Mouse (Mus musculus): Measurements from ENCODE around the gene Fam135a. TPM values are rescaled to one million over a fixed set of nuclear protein-coding genes. Genes with fewer than 3 reads are reported as not detected.

Fam135a gene
- polyA plus RNA-seq (2015; fragmentation: Nextera tagmentation; extraction: Ambion mirVana), result 33.7 and 37.7 TPM in 2 replicates

- WGBS, result 1% methylated on average over 87 of the region's 88 CpGs
- no peaks in the 10 kb centered on the region for H3K36me3 ChIP-seq
- peak within 1 kb of the TSS; percentile 85 for H3K4me3 ChIP-seq (replicated peaks)
- H3K4me2 ChIP-seq (replicated peaks), result peak within 1 kb of the TSS; percentile 70
- no peaks in the 10 kb centered on the region for H3K9me3 ChIP-seq (replicated peaks)
- peak within 1 kb of the TSS; percentile 78 for H3K27ac ChIP-seq (replicated peaks)
- ATAC-seq (ENCODE audit: insufficient number of reproducible peaks, low FRiP score, low TSS enrichment, low read depth), result peak; percentile 94
- no peaks in the 10 kb centered on the region for H3K27me3 ChIP-seq
- H3K9ac ChIP-seq, result peak within 1 kb of the TSS; percentile 84
- H3K4me1 ChIP-seq, result 0 out of 2 replicates have a peak, but pooled peaks cover 3% of the 10 kb centered on the region
Measured at GRCm38 (mm10) chr1:24099926-24100869, at the start of gene Fam135a. Fam135a (minus strand) TSS chr1:24100341.

GRCm38 (mm10) chr1:24143504-24143903 is 43.4 kb upstream of the Fam135a start:
- 79% methylated on average over 8 of the region's 8 CpGs for WGBS
- Histone ChIP-seq H3K36me3 (no peaks in the 10 kb centered on the region), H3K27me3 (no peaks in the 10 kb centered on the region), H3K4me1 (no peaks in the 10 kb centered on the region), H3K9ac (no peak overlapping the region), H3K9me3 (replicated peaks) (no peaks in the 10 kb centered on the region), H3K4me2 (replicated peaks) (no peak overlapping the region), H3K4me3 (replicated peaks) (no peak overlapping the region), H3K27ac (replicated peaks) (no peak overlapping the region)
- no peak for ATAC-seq (ENCODE audit: insufficient number of reproducible peaks, low FRiP score, low TSS enrichment, low read depth)

- 81% methylated on average over 6 of the region's 6 CpGs for WGBS
- Histone ChIP-seq H3K36me3 (no peaks in the 10 kb centered on the region), H3K9ac (no peak overlapping the region), H3K27ac (replicated peaks) (no peak overlapping the region), H3K4me3 (replicated peaks) (no peak overlapping the region), H3K4me1 (no peaks in the 10 kb centered on the region), H3K27me3 (no peaks in the 10 kb centered on the region), H3K4me2 (replicated peaks) (no peak overlapping the region), H3K9me3 (replicated peaks) (no peaks in the 10 kb centered on the region)
- ATAC-seq (ENCODE audit: insufficient number of reproducible peaks, low FRiP score, low TSS enrichment, low read depth), result no peak
Measured at GRCm38 (mm10) chr1:24140555-24140954, 40.4 kb upstream of the Fam135a start.

- Histone ChIP-seq H3K27ac (replicated peaks) (no peak overlapping the region), H3K36me3 (no peaks in the 10 kb centered on the region), H3K4me3 (replicated peaks) (no peak overlapping the region), H3K27me3 (no peaks in the 10 kb centered on the region), H3K4me1 (no peaks in the 10 kb centered on the region), H3K9ac (no peak overlapping the region), H3K4me2 (replicated peaks) (no peak overlapping the region), H3K9me3 (replicated peaks) (no peaks in the 10 kb centered on the region)
- no peak for ATAC-seq (ENCODE audit: insufficient number of reproducible peaks, low FRiP score, low TSS enrichment, low read depth)
- 10% methylated on average over 3 of the region's 3 CpGs for WGBS
Measured at GRCm38 (mm10) chr1:24137133-24137532, 37.0 kb upstream of the Fam135a start.

- Histone ChIP-seq H3K27me3 (no peaks in the 10 kb centered on the region), H3K4me1 (no peaks in the 10 kb centered on the region), H3K4me3 (replicated peaks) (no peak overlapping the region), H3K36me3 (no peaks in the 10 kb centered on the region), H3K9ac (no peak overlapping the region), H3K27ac (replicated peaks) (no peak overlapping the region), H3K9me3 (replicated peaks) (no peaks in the 10 kb centered on the region), H3K4me2 (replicated peaks) (no peak overlapping the region)
- 0% methylated on average over 1 of the region's 1 CpGs for WGBS
- ATAC-seq (ENCODE audit: insufficient number of reproducible peaks, low FRiP score, low TSS enrichment, low read depth), result no peak
Measured at GRCm38 (mm10) chr1:24134792-24135191, 34.7 kb upstream of the Fam135a start.

GRCm38 (mm10) chr1:24133853-24134252 is 33.7 kb upstream of the Fam135a start:
- H3K9ac ChIP-seq, result no peak overlapping the region
- 44% methylated on average over 19 of the region's 19 CpGs for WGBS
- no peak overlapping the region for H3K4me2 ChIP-seq (replicated peaks)
- no peak for ATAC-seq (ENCODE audit: insufficient number of reproducible peaks, low FRiP score, low TSS enrichment, low read depth)
- no peaks in the 10 kb centered on the region for H3K36me3 ChIP-seq
- H3K9me3 ChIP-seq (replicated peaks), result no peaks in the 10 kb centered on the region
- no peaks in the 10 kb centered on the region for H3K27me3 ChIP-seq
- H3K4me3 ChIP-seq (replicated peaks), result no peak overlapping the region
- no peaks in the 10 kb centered on the region for H3K4me1 ChIP-seq
- no peak overlapping the region for H3K27ac ChIP-seq (replicated peaks)

- no peak for ATAC-seq (ENCODE audit: insufficient number of reproducible peaks, low FRiP score, low TSS enrichment, low read depth)
- 58% methylated on average over 6 of the region's 6 CpGs for WGBS
- no peak overlapping the region for H3K9ac ChIP-seq
- no peak overlapping the region for H3K4me2 ChIP-seq (replicated peaks)
- H3K36me3 ChIP-seq, result no peaks in the 10 kb centered on the region
- H3K9me3 ChIP-seq (replicated peaks), result no peaks in the 10 kb centered on the region
- no peaks in the 10 kb centered on the region for H3K27me3 ChIP-seq
- H3K4me1 ChIP-seq, result no peaks in the 10 kb centered on the region
- no peak overlapping the region for H3K4me3 ChIP-seq (replicated peaks)
- no peak overlapping the region for H3K27ac ChIP-seq (replicated peaks)
Measured at GRCm38 (mm10) chr1:24127866-24128265, 27.7 kb upstream of the Fam135a start.

- Histone ChIP-seq H3K27me3 (no peaks in the 10 kb centered on the region), H3K36me3 (no peaks in the 10 kb centered on the region), H3K4me1 (0 out of 2 replicates have a peak, but pooled peaks cover 4% of the 10 kb centered on the region), H3K4me3 (replicated peaks) (no peak overlapping the region), H3K4me2 (replicated peaks) (no peak overlapping the region), H3K9me3 (replicated peaks) (no peaks in the 10 kb centered on the region), H3K9ac (no peak overlapping the region), H3K27ac (replicated peaks) (no peak overlapping the region)
- WGBS, result 61% methylated on average over 3 of the region's 3 CpGs
- ATAC-seq (ENCODE audit: insufficient number of reproducible peaks, low FRiP score, low TSS enrichment, low read depth), result no peak
Measured at GRCm38 (mm10) chr1:24124610-24125009, 24.5 kb upstream of the Fam135a start.

- no peak for ATAC-seq (ENCODE audit: insufficient number of reproducible peaks, low FRiP score, low TSS enrichment, low read depth)
- no peak overlapping the region for H3K4me3 ChIP-seq (replicated peaks)
- H3K36me3 ChIP-seq, result no peaks in the 10 kb centered on the region
- no peak overlapping the region for H3K27ac ChIP-seq (replicated peaks)
- H3K27me3 ChIP-seq, result no peaks in the 10 kb centered on the region
- no peak overlapping the region for H3K9ac ChIP-seq
- 0 out of 2 replicates have a peak, but pooled peaks cover 4% of the 10 kb centered on the region for H3K4me1 ChIP-seq
- H3K9me3 ChIP-seq (replicated peaks), result no peaks in the 10 kb centered on the region
- 89% methylated on average over 1 of the region's 1 CpGs for WGBS
- no peak overlapping the region for H3K4me2 ChIP-seq (replicated peaks)
Measured at GRCm38 (mm10) chr1:24122582-24122981, 22.4 kb upstream of the Fam135a start.

GRCm38 (mm10) chr1:24107971-24108773 is 8.0 kb upstream of the Fam135a start:
- Histone ChIP-seq H3K4me1 (no peaks in the 10 kb centered on the region), H3K9me3 (replicated peaks) (no peaks in the 10 kb centered on the region), H3K27ac (replicated peaks) (0 out of 2 replicates have a peak overlapping the region, but pooled peaks have one; percentile 70), H3K27me3 (no peaks in the 10 kb centered on the region), H3K4me2 (replicated peaks) (no peak overlapping the region), H3K36me3 (no peaks in the 10 kb centered on the region), H3K9ac (no peak overlapping the region), H3K4me3 (replicated peaks) (no peak overlapping the region)
- 40% methylated on average over 10 of the region's 10 CpGs for WGBS
- no peak for ATAC-seq (ENCODE audit: insufficient number of reproducible peaks, low FRiP score, low TSS enrichment, low read depth)

GRCm38 (mm10) chr1:24107378-24107777 is 7.2 kb upstream of the Fam135a start:
- Histone ChIP-seq H3K9ac (no peak overlapping the region), H3K27me3 (no peaks in the 10 kb centered on the region), H3K4me1 (no peaks in the 10 kb centered on the region), H3K4me2 (replicated peaks) (peak overlapping the region; percentile 24), H3K9me3 (replicated peaks) (no peaks in the 10 kb centered on the region), H3K27ac (replicated peaks) (peak overlapping the region; percentile 70), H3K36me3 (no peaks in the 10 kb centered on the region), H3K4me3 (replicated peaks) (no peak overlapping the region)
- no peak for ATAC-seq (ENCODE audit: insufficient number of reproducible peaks, low FRiP score, low TSS enrichment, low read depth)
- WGBS, result 29% methylated on average over 11 of the region's 11 CpGs

Measured in embryonic facial prominence, embryonic 15.5 days (tissue).